Mouse (Mus musculus): ENCODE results near the gene Ctsz.

Gene Ctsz

DNA sequence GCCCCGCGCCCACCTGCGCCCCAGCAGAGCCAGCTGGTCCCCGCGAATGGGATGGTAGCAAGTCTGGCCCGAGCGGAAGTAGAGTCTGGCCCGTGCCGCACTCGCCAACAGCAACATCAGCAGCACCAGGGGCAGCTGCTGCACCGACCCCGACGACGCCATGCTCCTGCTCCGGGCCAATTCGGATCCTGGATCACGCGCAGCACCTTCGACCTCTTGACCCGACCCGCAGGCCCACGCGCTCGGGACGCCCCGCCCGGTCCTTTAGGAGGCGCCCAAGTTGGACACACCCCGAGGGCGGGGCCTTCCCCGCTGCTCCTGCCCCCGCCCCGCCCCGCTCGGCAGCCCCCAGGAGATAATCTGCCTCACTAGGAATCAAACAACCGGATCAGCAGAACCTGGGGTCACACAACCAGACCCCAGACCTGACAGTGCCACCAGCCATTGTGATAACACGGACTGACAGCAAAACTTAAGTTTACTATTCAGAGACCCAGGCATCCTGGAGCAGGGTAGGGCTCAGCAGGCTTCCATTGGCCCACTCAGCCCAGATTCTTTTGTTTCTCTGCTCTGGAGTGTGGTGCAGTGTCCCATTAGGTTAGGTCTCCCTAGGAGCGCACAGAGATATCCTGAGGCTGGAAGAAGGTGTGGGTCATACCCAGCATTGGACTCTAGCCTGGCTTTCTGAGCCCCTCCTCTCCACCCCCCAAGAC lies at the start of gene Ctsz:
TSS of gene Ctsz (minus strand) at position 303 of the 713 bp plus-strand sequence.
- DNase-seq (ENCODE audit: low spot score), result peak; percentile 40

DNA sequence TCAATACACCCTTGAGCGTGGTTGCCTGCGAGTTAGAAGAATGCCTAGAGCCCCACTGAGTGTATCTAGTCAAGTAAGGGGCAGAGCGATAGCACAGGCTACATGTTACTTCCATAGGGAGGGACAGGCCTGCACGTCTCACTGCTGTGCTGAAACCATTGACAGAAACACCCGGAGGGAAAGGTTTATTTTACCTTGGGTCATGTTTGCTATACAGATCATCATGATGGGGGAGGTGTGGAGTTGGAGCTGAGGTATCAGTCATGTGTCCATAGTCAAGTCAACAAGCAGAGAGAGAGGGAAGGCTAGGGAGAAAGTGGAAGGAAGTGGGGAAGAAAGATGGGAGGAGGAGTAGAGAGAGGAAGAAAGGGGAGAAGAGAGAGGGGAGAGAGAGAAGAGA lies 48.2 kb upstream of the Ctsz start:
- DNase-seq (ENCODE audit: low spot score), result no peak

DNA sequence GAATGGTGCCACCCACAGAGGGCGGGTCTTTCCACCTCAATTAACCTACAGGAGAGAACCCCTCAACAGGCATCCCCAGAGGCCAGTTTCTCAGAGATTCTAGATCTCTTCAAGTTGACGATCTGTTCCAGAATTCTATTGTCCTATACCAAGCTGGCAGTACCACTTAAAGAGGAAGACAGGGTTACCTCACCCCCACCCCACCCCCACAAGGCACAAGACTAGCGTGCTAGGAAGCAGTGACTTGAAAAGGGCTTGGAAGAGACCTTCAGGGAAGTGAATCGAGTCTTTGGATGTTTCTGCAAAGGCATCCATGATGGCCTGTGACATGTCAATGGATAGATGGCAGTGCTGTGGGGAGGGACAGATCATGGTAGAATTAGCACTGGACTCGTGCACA lies 39.9 kb upstream of the Ctsz start:
- no peak for DNase-seq (ENCODE audit: low spot score)

DNA sequence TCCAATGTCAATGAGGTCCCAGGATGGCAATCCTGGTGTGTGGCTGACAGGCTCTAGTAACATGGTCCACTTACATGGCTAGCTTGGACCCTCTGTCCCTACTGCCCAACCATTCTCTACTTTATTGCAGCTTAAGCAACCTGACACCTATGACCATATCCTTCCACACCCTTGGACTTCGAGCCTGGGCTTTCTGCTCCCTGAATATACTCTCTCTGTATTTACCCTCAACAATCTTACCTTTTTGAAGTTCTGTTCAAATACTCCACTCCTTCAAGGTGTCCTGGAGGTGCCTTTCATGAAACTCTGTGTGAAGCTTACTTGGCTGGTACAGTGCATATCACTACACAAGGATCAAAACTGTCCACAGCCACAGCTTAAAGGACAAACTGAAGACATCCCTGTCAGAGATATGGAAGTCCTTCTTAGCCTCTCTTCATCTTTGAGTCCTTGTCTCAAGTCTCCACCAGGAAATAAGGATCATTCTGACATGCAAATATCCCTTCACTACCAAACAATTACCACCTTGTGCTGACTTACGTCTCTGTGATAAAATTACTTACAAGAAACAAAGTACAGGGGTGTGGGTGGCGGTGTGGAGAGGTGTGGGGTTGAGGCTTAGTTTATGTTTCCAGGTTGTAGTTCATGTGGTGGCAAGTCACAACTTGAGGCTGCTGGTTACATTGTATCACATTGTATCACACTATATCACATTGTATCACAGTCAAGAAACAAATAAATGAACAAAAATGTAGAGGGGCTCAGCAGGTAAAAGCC lies 38.9 kb upstream of the Ctsz start:
- DNase-seq (ENCODE audit: low spot score), result no peak

DNA sequence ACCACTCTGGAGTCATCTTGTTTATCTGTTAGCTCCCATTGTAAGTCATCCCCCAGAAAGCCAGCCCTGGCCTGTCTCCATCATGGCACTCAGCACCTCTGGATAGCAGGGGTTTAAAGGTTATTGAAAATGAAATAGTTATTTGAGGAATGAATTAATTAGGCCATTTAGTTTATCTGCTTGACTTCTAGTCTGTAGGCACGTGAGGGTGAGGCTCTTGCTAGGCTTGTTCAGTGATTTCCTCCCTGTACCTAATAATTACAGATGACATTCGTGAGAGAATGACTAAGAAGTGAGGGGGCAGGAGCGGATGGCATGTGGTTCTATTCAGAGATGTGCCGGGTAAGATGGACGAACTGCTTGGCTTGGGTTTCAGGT lies 34.7 kb upstream of the Ctsz start:
- no peak for DNase-seq (ENCODE audit: low spot score)

DNA sequence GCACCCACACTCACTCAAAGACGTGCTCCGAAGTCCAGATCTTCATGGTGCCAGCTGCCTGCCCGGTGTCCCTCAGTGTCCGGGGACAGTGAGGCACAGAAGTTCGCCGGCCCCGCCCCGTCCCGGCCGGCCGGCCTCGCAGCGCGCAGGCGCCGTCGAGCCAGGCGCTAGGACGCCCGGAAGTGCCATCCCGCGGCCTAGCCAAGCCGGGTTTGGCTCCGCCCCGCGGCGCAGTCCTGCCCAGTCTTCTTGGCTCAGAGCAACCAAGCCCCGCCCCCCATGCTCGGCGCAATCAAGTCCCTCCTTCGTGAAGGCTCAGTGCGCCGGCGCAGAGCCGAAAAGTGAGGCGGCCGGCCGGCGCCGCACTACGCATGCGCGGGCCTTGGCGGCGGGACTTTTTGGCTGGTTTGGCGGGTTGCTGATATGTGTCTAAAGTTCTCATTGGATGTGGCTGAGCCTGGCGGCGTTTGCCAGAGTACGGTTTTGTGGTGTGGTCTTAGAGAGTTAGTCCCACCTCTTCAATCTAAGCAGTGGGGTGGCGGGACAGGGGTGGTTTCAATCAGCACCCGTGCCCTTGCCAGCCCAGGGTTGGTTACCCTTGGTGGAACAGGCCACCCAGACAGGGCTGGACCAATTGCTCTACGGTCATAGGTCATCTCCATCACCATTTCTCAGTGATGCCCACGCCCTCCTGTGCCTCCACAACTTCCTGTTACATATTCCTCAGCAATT lies 34.1 kb upstream of the Ctsz start, which contains the start of gene Prelid3b:
TSS of gene Prelid3b (minus strand) at position 264 of the 732 bp plus-strand sequence.
- DNase-seq (ENCODE audit: low spot score), result peak; percentile 100

DNA sequence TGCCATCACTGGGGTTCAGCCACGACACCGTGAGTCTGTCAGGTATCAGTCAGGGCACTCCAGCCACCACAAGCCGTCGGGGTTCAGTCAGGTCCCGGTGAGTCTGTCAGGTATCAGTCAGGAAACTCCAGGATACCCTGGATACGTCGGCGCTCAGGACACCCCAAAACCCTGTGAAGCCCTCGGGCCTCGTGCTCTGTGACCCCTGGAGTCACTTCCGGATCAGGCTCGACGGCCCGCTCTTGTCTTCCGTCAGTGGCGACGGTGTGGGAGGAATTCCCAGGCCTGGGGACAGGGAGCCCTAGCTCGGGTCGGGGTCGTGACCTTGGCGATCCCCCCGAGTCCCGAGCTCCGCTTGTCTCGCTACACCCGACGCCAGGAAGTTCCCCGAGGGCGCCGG lies 33.6 kb upstream of the Ctsz start:
- peak; percentile 64 for DNase-seq (ENCODE audit: low spot score)

DNA sequence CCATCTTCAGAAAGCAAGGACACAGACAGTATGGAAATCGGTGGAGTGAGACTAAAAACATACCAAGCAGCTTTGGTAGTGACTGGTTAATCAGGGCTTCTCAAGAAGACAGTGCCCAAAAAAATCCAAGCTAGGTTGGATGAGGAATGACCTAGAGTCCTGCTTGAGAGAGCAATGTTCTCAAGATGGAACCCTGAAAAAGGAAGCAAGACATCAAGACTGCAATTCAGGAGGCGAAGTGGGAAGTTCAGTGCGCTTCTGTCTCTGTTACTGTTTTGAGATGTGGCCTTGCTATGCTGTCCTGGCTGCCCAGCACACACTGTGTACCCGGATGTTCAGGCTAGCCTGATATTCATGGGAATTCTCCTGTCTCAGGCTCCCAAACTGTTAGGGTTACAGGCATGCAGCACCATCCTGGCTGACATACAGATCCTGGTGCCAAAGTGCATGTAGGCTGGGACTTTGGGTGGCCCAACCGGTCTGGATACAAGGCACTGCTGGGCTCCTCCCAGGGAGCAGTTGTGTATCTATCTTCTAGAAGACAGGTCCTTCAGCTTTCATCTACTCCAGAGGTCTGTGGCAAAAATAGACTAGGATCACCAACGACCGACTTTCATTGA lies 32.1 kb upstream of the Ctsz start:
- DNase-seq (ENCODE audit: low spot score), result no peak

DNA sequence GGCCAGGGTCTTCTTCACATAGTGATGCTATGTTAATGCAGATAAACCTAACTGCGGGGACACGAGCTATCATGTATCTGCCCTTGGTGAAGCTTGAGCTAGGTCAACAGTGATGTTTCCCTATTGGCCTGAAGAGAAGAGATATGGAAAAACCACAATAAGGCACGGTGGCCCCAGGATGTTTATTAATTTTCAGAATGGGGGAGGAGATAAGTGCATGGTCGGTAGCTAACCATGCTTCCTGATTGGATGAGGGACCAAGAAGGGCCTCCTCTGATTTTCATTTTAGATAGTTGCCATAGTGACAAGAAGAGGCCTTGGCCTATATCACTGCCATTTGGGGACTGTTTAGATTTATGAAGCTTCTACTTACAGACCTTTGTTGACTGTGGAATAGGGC lies 31.5 kb upstream of the Ctsz start:
- no peak for DNase-seq (ENCODE audit: low spot score)

DNA sequence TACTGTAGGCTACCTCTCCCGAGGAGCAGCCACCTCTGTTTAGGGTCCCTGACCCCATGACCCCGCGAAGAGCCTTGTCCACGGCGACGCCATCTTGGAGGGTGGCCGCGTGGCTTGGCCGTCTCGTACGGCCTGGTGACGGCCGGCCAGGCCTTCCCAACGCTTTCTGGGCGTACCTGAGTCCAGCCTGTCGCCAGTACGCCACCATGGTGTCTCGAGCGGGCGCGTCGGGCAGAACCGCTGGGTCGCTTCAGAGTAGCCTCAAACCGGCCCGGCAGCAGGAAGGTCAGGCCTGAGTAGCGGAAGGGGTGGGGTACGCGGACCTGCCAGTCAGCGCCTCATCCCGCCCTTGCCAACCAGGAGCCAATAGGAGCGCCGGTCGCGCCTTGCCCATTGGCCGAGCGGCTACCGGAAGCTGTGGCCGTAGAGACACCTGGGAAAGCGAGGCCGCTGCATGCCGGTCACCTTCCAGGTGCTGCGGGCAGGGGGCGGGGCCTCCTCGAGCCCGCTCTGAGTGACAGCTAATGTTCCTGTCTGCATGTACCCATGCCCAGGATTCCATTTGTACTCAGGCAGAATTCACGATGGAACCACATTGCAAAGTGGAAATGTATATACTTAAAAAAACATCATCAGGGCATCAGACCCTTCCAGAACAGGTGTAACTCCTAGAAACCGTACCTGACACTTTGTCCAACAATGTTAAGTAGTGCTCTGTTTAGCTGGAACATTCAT lies 25.1 kb upstream of the Ctsz start, which contains the start of gene Atp5e:
TSS of gene Atp5e (minus strand) at position 317 of the 735 bp plus-strand sequence.
- peak; percentile 95 for DNase-seq (ENCODE audit: low spot score)

DNA sequence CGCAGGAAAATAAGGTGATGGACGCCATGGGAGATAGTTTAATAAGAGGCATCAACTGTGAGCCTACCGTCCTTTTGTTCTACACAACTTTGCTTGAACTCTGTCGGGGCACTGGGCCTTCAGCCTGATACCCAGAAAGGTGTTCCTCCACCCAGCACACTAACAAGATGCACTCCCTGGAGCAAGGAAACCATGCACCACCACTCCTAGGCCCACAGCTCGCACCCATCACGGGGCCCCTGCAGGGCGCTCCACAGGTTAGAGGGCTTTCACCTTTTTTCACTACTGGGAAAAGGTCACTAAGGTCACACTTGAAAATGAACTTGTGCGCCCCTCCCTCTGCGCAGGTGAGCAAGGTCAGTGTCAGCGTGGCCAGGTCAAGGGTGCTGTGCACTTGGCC lies 24.5 kb upstream of the Ctsz start:
- no peak for DNase-seq (ENCODE audit: low spot score)

DNA sequence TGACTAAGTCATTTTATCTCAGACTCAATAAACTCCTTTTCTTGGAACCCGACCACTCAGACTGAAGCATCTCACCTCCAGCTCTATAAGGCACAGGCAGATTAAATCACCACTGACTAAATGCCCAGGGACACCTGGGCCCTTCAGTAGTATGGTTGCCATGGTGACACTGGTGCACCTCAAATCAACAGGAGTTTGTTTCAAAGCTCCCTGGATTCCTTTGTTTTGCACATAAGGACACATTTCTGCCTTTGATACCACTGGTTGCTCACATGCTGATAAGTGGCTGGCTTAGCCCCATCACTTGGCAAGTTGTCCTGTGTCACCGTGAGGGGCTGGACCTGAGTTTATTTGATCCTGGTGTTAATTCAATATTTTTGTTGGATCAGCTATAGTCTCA lies 20.5 kb upstream of the Ctsz start:
- DNase-seq (ENCODE audit: low spot score), result no peak

DNA sequence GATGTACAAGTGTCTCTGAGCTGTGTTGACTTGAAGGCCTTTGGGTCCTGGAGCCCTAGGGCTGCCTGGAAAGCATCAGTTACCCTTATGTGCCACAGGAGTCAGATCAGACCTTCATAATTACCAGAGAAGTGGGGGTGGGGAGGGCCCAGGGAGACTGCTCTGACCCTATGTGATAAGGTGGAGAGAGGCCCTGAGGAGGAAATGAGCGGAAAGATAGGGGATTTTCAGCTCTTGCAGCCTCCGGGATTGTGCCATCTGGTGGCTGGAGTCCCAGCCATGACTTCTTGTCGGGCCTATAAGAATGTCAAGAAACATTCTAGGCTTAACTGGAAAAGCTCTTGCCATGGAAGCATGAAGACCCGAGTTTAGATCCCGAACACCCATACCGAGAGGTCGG lies 14.8 kb upstream of the Ctsz start:
- DNase-seq (ENCODE audit: low spot score), result peak; percentile 62

DNA sequence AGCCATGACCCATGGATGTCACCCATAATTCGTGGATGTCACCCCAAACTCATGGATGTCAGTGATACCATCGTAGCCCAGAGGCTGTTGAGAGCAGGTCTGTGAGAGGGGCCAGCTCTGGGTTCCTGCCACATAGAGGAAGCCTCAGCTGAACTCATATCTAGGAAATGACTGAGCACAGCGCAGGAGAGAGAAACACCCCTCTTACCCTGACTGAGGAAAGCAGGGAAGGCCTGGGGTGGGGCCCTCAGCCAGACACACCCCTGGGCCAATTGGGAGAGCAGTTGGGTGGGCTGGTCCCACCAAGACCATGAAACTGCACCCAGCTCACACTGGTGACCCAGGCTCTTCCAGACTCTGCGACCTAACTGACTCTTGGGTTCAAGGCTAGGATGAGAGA lies 11.5 kb upstream of the Ctsz start, which contains the start of gene Tubb1:
TSS of gene Tubb1 (plus strand) at position 343 of the 400 bp plus-strand sequence.
- DNase-seq (ENCODE audit: low spot score), result no peak

DNA sequence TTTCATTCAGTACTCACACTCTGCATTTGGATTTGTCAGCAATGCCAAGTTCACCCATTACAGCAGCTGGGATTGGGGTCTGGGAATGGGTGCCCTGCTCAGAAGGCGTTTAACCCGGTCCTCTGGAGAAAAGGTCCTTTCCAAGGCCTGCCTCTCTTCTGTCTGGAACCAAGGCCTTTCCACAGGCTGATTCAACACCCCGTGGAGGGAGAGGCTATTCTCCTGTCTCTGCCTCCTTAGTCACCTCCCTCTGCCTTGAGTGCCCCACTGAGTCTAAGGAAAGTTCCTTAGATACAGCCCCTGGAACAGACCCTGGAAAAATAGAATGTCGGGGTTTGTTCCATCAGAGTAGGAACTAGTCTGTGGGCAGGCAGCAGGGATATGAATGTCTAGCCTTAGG lies 9.6 kb upstream of the Ctsz start:
- DNase-seq (ENCODE audit: low spot score), result no peak

DNA sequence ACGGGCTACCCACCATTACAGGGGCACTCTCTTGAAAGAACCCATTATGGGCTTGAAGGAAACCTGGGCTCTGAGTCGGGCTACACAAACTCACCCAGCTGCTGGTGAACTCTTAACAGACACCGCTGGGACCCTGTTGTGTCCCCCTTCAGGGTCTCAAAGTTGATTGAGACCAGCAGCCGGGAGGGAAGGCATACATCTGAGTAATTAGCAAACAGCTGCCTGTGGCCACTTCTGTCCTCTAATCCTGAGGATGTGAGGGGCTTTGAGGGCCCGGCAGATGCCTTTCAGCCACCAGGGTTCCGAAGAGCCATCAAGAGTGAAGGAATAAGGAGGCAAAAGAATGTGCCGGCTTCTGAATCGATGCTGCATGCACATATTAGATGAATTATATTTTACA lies 8.1 kb upstream of the Ctsz start:
- no peak for DNase-seq (ENCODE audit: low spot score)

DNA sequence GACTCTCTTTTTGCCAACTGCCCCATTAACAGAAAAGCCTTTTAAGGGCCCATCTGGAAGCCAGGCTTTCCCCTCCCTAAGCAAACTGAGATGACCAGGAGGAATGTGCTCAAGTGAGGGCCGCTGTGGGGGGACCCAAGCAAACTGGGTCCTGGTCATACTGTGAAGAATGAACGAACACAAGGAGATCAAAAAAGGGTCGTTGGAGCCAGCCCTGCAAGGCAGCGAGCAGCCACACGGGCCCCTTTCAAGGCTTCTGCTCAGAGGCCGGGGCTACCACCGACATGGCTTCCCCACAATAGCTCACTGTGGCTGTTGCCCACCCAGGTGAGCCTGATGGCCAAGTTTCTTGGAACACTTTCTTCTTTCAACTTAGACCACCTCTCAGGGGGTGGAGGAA lies 7.7 kb upstream of the Ctsz start:
- DNase-seq (ENCODE audit: low spot score), result no peak

DNA sequence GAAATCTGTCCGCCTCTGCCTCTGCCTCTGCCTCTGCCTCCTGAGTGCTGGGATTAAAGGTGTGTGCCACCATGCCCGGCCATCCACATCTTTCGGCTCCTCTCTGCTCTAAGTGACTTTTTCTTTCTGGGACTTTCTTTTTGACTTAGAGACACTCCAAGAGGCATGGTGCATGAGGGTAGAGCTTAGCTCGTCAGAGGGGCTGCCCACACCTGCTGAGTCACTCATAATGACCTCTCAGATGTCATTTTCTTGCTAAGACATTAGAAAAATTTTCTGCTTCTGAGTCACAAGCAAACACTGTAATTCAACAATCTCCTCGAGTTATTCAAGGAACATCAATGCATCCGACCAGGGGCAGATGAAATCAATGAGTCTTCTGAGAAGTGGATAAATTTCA lies 6.2 kb upstream of the Ctsz start:
- DNase-seq (ENCODE audit: low spot score), result no peak

DNA sequence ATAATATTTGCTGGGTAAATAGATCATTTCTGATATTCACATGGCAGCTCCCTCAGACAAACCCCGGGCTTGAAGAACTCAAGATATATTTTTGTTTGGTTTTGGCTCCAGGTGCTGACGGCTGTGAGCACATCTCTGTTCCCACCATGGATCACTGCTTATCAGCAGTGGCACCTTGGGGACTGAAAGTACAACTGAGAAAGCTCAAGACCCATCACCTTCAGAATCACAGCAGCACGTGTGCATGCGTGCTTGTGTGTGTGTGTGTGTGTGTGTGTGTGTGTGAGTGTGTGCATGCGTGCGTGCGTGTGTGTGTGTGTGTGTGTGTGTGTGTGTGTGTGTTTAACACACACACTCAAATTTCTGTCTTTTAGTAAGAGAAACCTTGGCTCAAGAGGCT lies 5.5 kb upstream of the Ctsz start:
- no peak for DNase-seq (ENCODE audit: low spot score)

DNA sequence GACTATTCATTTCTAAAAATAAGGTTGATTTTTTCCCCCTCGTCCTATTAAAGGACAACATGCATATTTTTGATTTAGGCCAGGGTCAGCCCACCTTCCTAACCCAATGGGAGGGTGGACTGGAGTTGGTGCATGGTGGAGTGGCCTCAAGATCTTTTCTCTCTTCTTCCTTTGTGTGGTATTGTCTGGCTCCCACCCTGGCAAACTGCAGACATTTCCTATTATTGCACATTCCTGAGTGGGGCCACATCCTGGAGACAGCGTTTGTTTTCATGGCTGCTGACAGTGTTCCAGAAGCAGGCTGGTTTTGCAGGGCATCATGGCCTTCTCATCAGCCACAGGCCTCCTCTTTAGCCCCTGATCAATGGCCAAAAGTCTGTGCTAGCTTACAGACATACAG lies 4.2 kb upstream of the Ctsz start:
- DNase-seq (ENCODE audit: low spot score), result no peak

DNA sequence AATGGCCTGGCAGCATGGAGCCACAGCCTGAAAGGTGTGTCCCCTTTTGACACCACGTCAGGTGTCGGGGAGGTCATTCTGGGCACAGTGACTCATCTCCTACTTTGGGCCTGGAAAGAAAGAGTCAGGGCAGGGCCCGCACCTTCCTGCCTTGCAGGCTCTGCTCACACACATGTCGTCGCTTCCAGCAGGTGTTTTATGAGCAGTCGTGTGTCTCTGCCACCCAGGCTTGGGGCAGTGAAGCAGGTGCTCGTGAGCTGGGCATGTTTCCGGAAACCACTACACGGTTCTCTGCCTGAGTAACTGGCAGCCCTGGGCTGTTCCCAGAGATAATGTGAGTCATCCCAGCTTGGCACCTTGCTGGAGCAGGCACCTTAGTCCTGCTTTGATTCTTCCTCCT lies 3.6 kb upstream of the Ctsz start:
- no peak for DNase-seq (ENCODE audit: low spot score)

DNA sequence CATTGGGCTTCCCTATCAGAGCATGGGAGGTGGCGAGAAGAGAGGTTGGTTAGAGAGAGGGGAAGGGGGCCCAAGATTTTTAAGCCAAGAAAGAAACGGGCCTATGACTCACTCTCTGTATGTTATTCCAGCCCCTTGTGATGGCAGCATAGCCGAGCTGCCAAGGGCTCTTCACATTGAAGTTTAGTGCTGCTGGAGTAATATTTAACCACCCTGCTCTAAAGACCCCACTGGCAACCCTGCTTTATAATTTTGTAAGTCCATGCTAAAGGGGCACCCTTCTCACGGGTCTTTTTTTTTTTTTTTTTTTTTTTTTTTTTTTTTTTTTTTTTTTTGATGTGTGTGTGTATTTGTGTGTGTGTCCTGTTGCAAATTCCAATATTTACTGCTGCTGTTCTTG lies 3.1 kb upstream of the Ctsz start:
- no peak for DNase-seq (ENCODE audit: low spot score)
